Mouse (Mus musculus) activated CD4-positive, CD25-positive, alpha-beta regulatory T cell (primary cell): ENCODE results near the gene Tmub1. TPM values are rescaled to one million over a fixed set of nuclear protein-coding genes. Genes with fewer than 3 reads are reported as not detected.

Source experiments
- polyA plus RNA-seq, 2 experiments: library from polyadenylated mRNA; unstranded; fragments of 100-300 nt; shearing (Covaris generic); gene quantifications; one replicate each; pipeline ENCODE4 v1.2.1; 2017

The Tmub1 gene
- 10 to 100 TPM; 56.9 to 63.6 TPM for polyA plus RNA-seq

GRCm38 (mm10) chr5:24447624-24448298, at the start of gene Tmub1:
TSS of gene Tmub1 (minus strand) at chr5:24447854.

GRCm38 (mm10) chr5:24452030-24452690, 4.5 kb upstream of the Tmub1 start, which contains the start of gene Agap3:
TSS of gene Agap3 (plus strand) at chr5:24452177.

GRCm38 (mm10) chr5:24444746-24445427, 2.8 kb downstream of the Tmub1 start, which contains the start of gene Fastk:
TSS of gene Fastk (minus strand) at chr5:24445287.

GRCm38 (mm10) chr5:24423129-24424003, 24.3 kb downstream of the Tmub1 start, which contains the start of the genes Cdk5 and Slc4a2:
TSS of gene Cdk5 (minus strand) at chr5:24423530.
TSS of gene Slc4a2 (plus strand) at chr5:24423837.

GRCm38 (mm10) chr5:24413042-24413693, 34.5 kb downstream of the Tmub1 start, which contains the start of gene Asic3:
TSS of gene Asic3 (plus strand) at chr5:24413392.

Other genes with a start within 250 kb of the Tmub1 start
- 1 to 10 TPM; 2.1 to 3.2 TPM for gene Kcnh2, start 96.2 kb downstream of the Tmub1 start, polyA plus RNA-seq
- gene Nos3, start 83.0 kb downstream of the Tmub1 start, polyA plus RNA-seq: under 1 TPM; 0.14 to 0.27 TPM
- 1 to 10 TPM in 1 of 2 experiments, under 1 TPM in 1; 1.00 to 1.1 TPM for gene Atg9b, start 55.7 kb downstream of the Tmub1 start, polyA plus RNA-seq
- gene Abcb8, start 54.2 kb downstream of the Tmub1 start, polyA plus RNA-seq: 10 to 100 TPM; 21.5 to 24.9 TPM
- not detected for gene Asic3, start 34.5 kb downstream of the Tmub1 start, polyA plus RNA-seq
- gene Cdk5, start 24.3 kb downstream of the Tmub1 start, polyA plus RNA-seq: 100 to 1,000 TPM in 1 of 2 experiments, 10 to 100 TPM in 1; 83.9 to 101 TPM
- gene Slc4a2, start 24.0 kb downstream of the Tmub1 start, polyA plus RNA-seq: 10 to 100 TPM; 22.6 to 29.7 TPM
- gene Fastk, start 2.6 kb downstream of the Tmub1 start, polyA plus RNA-seq: 100 to 1,000 TPM; 103 to 108 TPM
- 10 to 100 TPM; 39.7 to 47.0 TPM for gene Agap3, start 4.3 kb upstream of the Tmub1 start, polyA plus RNA-seq
- under 1 TPM in 1 of 2 experiments, not detected in 1; 0.05 TPM for gene Gbx1, start 79.3 kb upstream of the Tmub1 start, polyA plus RNA-seq
- under 1 TPM in 1 of 2 experiments, not detected in 1; 0.07 TPM for gene Asb10, start 93.1 kb upstream of the Tmub1 start, polyA plus RNA-seq
- not detected for gene 4931409K22Rik, start 109.0 kb upstream of the Tmub1 start, polyA plus RNA-seq
- gene Abcf2, start 129.6 kb upstream of the Tmub1 start, polyA plus RNA-seq: 10 to 100 TPM; 62.4 to 65.3 TPM
- 10 to 100 TPM; 23.6 to 33.5 TPM for gene Chpf2, start 138.9 kb upstream of the Tmub1 start, polyA plus RNA-seq
- 1 to 10 TPM; 1.0 to 4.9 TPM for gene Smarcd3, start 176.6 kb upstream of the Tmub1 start, polyA plus RNA-seq
- 10 to 100 TPM; 73.9 to 80.8 TPM for gene Nub1, start 237.7 kb upstream of the Tmub1 start, polyA plus RNA-seq